Mouse (Mus musculus): Measurements from ENCODE around the gene Lhpp. TPM values are rescaled to one million over a fixed set of nuclear protein-coding genes. Genes with fewer than 3 reads are reported as not detected.
A peak's percentile ranks its signal among the peaks of the same experiment; 100 is the strongest.

Gene Lhpp
- polyA plus RNA-seq, 1 experiment from 2014 or later = 15.9 TPM

DNA sequence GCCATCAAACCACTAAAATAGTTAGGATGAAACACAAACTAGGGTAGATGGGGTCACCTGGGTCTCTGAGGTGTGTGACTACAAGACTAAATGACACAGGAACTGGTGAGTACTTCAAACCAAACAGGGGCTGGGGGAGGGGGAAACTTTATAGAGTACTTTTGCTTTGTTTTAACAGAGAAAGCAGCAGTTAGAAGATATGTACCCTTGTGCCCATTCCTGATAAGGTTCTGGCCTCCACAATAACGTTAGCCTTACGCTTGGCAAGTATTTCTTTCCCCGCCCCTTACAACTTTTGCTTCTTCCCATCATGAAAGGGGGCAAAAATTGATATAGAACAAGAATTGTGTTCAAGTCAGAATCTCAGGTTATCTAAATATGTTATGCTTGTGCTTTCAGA lies 14.7 kb upstream of the Lhpp start:
- 71% methylated on average over 3 of the region's 3 CpGs for WGBS
- H3K9me3 ChIP-seq (ENCODE audit: control insufficient read depth, low read length) = no peaks in the 10 kb centered on the region
- no peak overlapping the region for H3K9ac ChIP-seq (ENCODE audit: low read length)
- no peak overlapping the region for H3K4me3 ChIP-seq (ENCODE audit: low read length)
- H3K4me2 ChIP-seq (ENCODE audit: low read depth, low read length) = no peak overlapping the region
- peaks cover 19% of the 10 kb centered on the region for H3K4me1 ChIP-seq (replicated peaks; ENCODE audit: control insufficient read depth, insufficient read depth, low read length)
- H3K36me3 ChIP-seq (ENCODE audit: control insufficient read depth, insufficient read depth, low read length) = no peaks in the 10 kb centered on the region
- peaks cover 59% of the 10 kb centered on the region for H3K27me3 ChIP-seq (ENCODE audit: control insufficient read depth, insufficient read depth, low read depth, low read length)
- no peak for ATAC-seq (ENCODE audit: low read depth)
- H3K27ac ChIP-seq (ENCODE audit: low read length) = no peak overlapping the region

DNA sequence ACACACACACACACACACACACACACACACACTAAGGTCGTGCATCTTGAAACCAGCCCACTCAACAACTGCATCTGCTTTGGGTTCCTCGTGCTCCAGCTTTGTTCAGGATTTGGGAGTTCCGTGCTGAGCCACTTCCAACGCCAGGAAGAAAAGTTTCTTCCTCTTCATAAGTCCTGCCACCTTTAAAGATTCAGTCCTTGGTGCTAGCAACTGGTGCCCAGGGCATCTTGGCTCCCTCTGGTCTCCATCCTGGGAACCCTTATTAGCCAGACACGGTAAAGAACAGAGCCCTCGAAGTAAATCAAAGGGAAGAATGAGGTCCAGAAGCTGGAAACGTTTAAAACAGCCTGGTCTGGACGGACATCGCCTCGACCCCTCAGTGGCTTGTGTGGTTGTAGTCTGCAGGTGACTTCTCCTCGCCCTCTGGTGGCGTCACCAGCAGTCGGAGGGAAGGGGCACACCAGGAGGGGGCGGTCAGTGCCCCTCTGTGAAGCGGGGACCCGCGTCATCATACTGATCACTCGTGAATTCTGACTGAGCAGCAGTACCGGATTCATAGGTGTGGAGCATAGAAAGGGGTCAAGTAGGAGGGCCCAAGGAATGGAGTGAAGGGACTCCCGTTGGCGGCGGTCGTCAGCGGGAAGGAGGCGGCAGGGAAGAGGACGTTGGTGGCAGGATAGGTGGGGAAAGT lies 13.7 kb upstream of the Lhpp start:
- Histone ChIP-seq H3K4me2 (ENCODE audit: low read depth, low read length) (peak overlapping the region; percentile 85), H3K9me3 (ENCODE audit: control insufficient read depth, low read length) (no peaks in the 10 kb centered on the region), H3K4me3 (ENCODE audit: low read length) (peak overlapping the region; percentile 55), H3K9ac (ENCODE audit: low read length) (peak overlapping the region; percentile 42), H3K27me3 (ENCODE audit: control insufficient read depth, insufficient read depth, low read depth, low read length) (peaks cover 68% of the 10 kb centered on the region), H3K36me3 (ENCODE audit: control insufficient read depth, insufficient read depth, low read length) (no peaks in the 10 kb centered on the region), H3K4me1 (replicated peaks; ENCODE audit: control insufficient read depth, insufficient read depth, low read length) (peaks cover 19% of the 10 kb centered on the region), H3K27ac (ENCODE audit: low read length) (no peak overlapping the region)
- ATAC-seq (ENCODE audit: low read depth) = peak; percentile 27; the same call in 1 of the 2 replicates
- 8% methylated on average over 26 of the region's 26 CpGs for WGBS

DNA sequence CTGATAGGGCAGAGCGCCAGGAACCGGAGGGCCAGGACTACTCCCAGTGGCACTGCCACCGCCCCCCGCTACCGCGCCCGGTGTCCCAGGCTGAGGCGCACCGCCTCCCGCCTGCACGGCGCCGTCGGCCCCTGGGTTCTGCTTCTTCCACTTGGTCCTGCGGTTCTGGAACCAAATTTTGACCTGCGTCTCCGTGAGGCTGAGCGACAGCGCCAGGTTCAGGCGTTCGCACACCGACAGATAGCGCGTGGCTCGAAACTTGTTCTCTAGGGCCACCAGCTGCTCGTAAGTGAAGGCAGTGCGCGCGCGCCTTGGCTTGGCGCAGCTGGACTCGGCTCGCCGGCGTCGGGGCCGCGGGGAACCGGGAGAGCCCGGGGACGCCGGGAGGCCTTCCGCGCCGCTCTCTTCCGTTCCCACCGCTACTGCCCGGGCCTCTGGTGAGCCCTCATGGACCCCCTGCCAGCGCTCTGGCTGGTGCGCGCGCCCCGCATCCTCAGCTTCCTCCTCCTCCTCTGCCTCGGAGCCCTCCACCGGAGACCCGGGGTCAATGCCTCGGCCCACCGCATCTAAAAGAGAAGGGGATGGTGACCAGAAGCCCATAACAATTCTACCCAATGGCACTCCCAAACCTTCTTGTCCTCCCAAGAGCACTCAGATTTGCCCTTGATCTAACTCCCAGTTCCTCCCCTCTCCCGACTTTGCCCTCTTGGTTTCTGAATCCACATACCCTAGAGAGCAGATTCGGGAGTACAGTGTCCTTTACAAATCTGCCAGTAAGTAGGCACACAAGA lies 13.0 kb upstream of the Lhpp start:
- peak overlapping the region; percentile 85 for H3K4me2 ChIP-seq (ENCODE audit: low read depth, low read length)
- peak overlapping the region; percentile 42 for H3K9ac ChIP-seq (ENCODE audit: low read length)
- peak overlapping the region; percentile 55 for H3K4me3 ChIP-seq (ENCODE audit: low read length)
- ATAC-seq (ENCODE audit: low read depth) = peak; percentile 37; the same call in 1 of the 2 replicates
- peaks cover 19% of the 10 kb centered on the region for H3K4me1 ChIP-seq (replicated peaks; ENCODE audit: control insufficient read depth, insufficient read depth, low read length)
- H3K36me3 ChIP-seq (ENCODE audit: control insufficient read depth, insufficient read depth, low read length) = no peaks in the 10 kb centered on the region
- H3K9me3 ChIP-seq (ENCODE audit: control insufficient read depth, low read length) = no peaks in the 10 kb centered on the region
- under 1% methylated on average over 60 of the region's 60 CpGs for WGBS
- peaks cover 76% of the 10 kb centered on the region for H3K27me3 ChIP-seq (ENCODE audit: control insufficient read depth, insufficient read depth, low read depth, low read length)
- no peak overlapping the region for H3K27ac ChIP-seq (ENCODE audit: low read length)

DNA sequence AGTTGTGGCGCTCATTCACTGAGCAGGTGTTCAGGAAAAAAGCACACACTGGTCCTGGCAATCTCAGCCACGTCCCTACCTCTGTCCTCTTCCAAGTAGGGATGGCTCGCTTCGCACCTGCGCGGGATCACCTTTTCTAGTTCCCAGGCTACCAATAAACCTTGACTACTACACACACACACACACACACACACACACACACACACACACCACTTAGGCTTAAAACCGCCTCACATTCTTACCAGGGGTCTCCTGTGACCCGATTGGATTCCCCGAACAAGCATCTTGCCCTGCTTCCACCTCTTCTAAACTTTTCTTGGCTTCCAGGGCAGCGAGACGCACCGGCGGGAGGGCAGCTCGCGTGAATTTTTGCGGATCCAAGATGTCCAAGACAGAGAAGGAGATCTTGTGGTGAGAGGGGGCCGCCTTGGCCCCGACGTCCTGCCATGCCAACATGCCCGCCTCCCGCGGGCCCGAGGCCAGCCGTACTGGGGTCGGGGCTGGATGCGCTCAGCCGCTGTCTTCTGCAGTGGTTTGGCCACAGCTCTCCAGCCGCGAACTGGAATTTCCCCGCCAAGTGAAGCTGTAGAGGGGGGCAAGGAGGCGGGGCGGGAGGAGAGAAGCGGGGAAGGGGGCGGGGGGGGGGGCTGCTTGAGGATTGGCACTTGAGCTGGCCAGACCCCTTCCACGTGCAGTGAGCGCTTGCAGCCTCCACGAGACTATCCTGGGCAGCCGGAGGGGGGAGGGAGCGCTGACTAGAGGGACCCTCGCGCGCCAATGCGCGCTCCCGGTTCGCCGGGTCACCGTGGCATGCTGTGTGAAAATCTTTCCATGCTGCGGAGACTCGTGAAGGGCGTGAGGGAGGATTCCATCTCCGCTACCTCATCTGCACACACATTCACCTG lies 11.1 kb upstream of the Lhpp start, which contains the start of gene Nkx1-2:
Gene Nkx1-2, minus strand, starts transcription at position 567 of the 905 bp plus-strand sequence.
- Histone ChIP-seq H3K27me3 (ENCODE audit: control insufficient read depth, insufficient read depth, low read depth, low read length) (peaks cover 83% of the 10 kb centered on the region), H3K9me3 (ENCODE audit: control insufficient read depth, low read length) (no peaks in the 10 kb centered on the region), H3K4me3 (ENCODE audit: low read length) (peak within 1 kb of the TSS; percentile 42), H3K4me2 (ENCODE audit: low read depth, low read length) (peak within 1 kb of the TSS; percentile 63), H3K36me3 (ENCODE audit: control insufficient read depth, insufficient read depth, low read length) (no peaks in the 10 kb centered on the region), H3K4me1 (replicated peaks; ENCODE audit: control insufficient read depth, insufficient read depth, low read length) (peaks cover 19% of the 10 kb centered on the region), H3K27ac (ENCODE audit: low read length) (no peak within 1 kb of the TSS), H3K9ac (ENCODE audit: low read length) (no peak within 1 kb of the TSS)
- under 1% methylated on average over 48 of the region's 52 CpGs for WGBS
- ATAC-seq (ENCODE audit: low read depth) = peak; percentile 44; the same call in 1 of the 2 replicates

- Histone ChIP-seq H3K27me3 (ENCODE audit: control insufficient read depth, insufficient read depth, low read depth, low read length) (peaks cover 83% of the 10 kb centered on the region), H3K4me3 (ENCODE audit: low read length) (peak overlapping the region; percentile 42), H3K4me2 (ENCODE audit: low read depth, low read length) (peak overlapping the region; percentile 63), H3K9me3 (ENCODE audit: control insufficient read depth, low read length) (no peaks in the 10 kb centered on the region), H3K9ac (ENCODE audit: low read length) (no peak overlapping the region), H3K27ac (ENCODE audit: low read length) (no peak overlapping the region), H3K36me3 (ENCODE audit: control insufficient read depth, insufficient read depth, low read length) (no peaks in the 10 kb centered on the region), H3K4me1 (replicated peaks; ENCODE audit: control insufficient read depth, insufficient read depth, low read length) (peaks cover 19% of the 10 kb centered on the region)
- 2% methylated on average over 9 of the region's 9 CpGs for WGBS
- ATAC-seq (ENCODE audit: low read depth) = peak; percentile 22; the same call in 1 of the 2 replicates
These were observed 10.4 kb upstream of the Lhpp start for GRCm38 (mm10) chr7:132600026-132600425.

GRCm38 (mm10) chr7:132600926-132601325 lies 9.5 kb upstream of the Lhpp start:
- Histone ChIP-seq H3K27me3 (ENCODE audit: control insufficient read depth, insufficient read depth, low read depth, low read length) (peaks cover 78% of the 10 kb centered on the region), H3K9me3 (ENCODE audit: control insufficient read depth, low read length) (no peaks in the 10 kb centered on the region), H3K4me3 (ENCODE audit: low read length) (no peak overlapping the region), H3K4me2 (ENCODE audit: low read depth, low read length) (no peak overlapping the region), H3K9ac (ENCODE audit: low read length) (no peak overlapping the region), H3K27ac (ENCODE audit: low read length) (no peak overlapping the region), H3K36me3 (ENCODE audit: control insufficient read depth, insufficient read depth, low read length) (no peaks in the 10 kb centered on the region), H3K4me1 (replicated peaks; ENCODE audit: control insufficient read depth, insufficient read depth, low read length) (peaks cover 19% of the 10 kb centered on the region)
- 12% methylated on average over 8 of the region's 8 CpGs for WGBS
- ATAC-seq (ENCODE audit: low read depth) = no peak

GRCm38 (mm10) chr7:132604720-132605119 lies 5.7 kb upstream of the Lhpp start:
- no peak for ATAC-seq (ENCODE audit: low read depth)
- no peak overlapping the region for H3K4me3 ChIP-seq (ENCODE audit: low read length)
- H3K27me3 ChIP-seq (ENCODE audit: control insufficient read depth, insufficient read depth, low read depth, low read length) = peaks cover 40% of the 10 kb centered on the region
- 78% methylated on average over 4 of the region's 4 CpGs for WGBS
- H3K9me3 ChIP-seq (ENCODE audit: control insufficient read depth, low read length) = no peaks in the 10 kb centered on the region
- H3K4me2 ChIP-seq (ENCODE audit: low read depth, low read length) = no peak overlapping the region
- peaks cover 4% of the 10 kb centered on the region for H3K4me1 ChIP-seq (replicated peaks; ENCODE audit: control insufficient read depth, insufficient read depth, low read length)
- H3K9ac ChIP-seq (ENCODE audit: low read length) = no peak overlapping the region
- H3K36me3 ChIP-seq (ENCODE audit: control insufficient read depth, insufficient read depth, low read length) = no peaks in the 10 kb centered on the region
- no peak overlapping the region for H3K27ac ChIP-seq (ENCODE audit: low read length)

DNA sequence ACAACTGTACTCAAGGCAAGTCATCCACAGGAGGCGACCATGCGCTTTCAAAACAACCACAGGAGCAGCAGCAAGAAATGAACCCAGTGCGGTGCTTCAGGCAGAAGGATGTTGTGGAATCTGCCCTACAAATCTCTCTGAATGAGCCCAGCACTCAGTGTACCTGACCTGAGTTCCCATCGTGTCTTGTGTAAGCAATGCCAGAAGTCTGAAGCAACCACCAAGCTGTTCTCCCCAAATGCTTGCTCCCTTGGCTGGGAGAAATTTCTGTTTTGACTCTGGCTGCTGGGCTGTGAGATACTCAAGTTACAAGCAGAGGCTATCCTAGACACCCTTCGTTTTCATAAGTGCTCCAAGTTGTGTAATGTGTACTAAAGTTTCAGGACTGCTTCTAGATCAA lies 4.7 kb upstream of the Lhpp start:
- Histone ChIP-seq H3K9me3 (ENCODE audit: control insufficient read depth, low read length) (no peaks in the 10 kb centered on the region), H3K4me1 (replicated peaks; ENCODE audit: control insufficient read depth, insufficient read depth, low read length) (no peaks in the 10 kb centered on the region; the same call in 1 of the 2 replicates), H3K4me3 (ENCODE audit: low read length) (no peak overlapping the region), H3K27me3 (ENCODE audit: control insufficient read depth, insufficient read depth, low read depth, low read length) (peaks cover 30% of the 10 kb centered on the region), H3K9ac (ENCODE audit: low read length) (no peak overlapping the region), H3K4me2 (ENCODE audit: low read depth, low read length) (no peak overlapping the region), H3K36me3 (ENCODE audit: control insufficient read depth, insufficient read depth, low read length) (no peaks in the 10 kb centered on the region), H3K27ac (ENCODE audit: low read length) (no peak overlapping the region)
- WGBS = 46% methylated on average over 5 of the region's 5 CpGs
- no peak for ATAC-seq (ENCODE audit: low read depth)
